Mouse (Mus musculus) urinary bladder, postnatal 14 days (tissue): Measurements from ENCODE around the gene Pcnt.
A peak's percentile ranks its signal among the peaks of the same experiment; 100 is the strongest.

Experiments
- DNase-seq: peaks from one replicate; pipeline ENCODE4 v3.0.0; 2021; ENCODE audit warnings: low spot score

The Pcnt gene

GRCm38 (mm10) chr10:76408520-76408919 is 34.1 kb downstream of the Pcnt start:
- DNase-seq: no peak

- no peak for DNase-seq
These were observed 50.0 kb downstream of the Pcnt start for GRCm38 (mm10) chr10:76392596-76392995.

GRCm38 (mm10) chr10:76391786-76392185 is 50.8 kb downstream of the Pcnt start:
- DNase-seq: no peak

- DNase-seq: no peak
These were observed 51.4 kb downstream of the Pcnt start for GRCm38 (mm10) chr10:76391166-76391565.

GRCm38 (mm10) chr10:76374981-76375380 is 67.6 kb downstream of the Pcnt start:
- DNase-seq: no peak

GRCm38 (mm10) chr10:76371736-76372135 is 70.8 kb downstream of the Pcnt start:
- no peak for DNase-seq

GRCm38 (mm10) chr10:76368766-76369165 is 73.8 kb downstream of the Pcnt start:
- DNase-seq: no peak

- no peak for DNase-seq
These were observed 79.4 kb downstream of the Pcnt start for GRCm38 (mm10) chr10:76363233-76363632.

GRCm38 (mm10) chr10:76358468-76358867 is 84.1 kb downstream of the Pcnt start:
- DNase-seq: no peak

- DNase-seq: no peak
These were observed 85.2 kb downstream of the Pcnt start for GRCm38 (mm10) chr10:76357286-76357875.

GRCm38 (mm10) chr10:76354974-76355373 is 87.6 kb downstream of the Pcnt start:
- no peak for DNase-seq

GRCm38 (mm10) chr10:76353986-76354385 is 88.6 kb downstream of the Pcnt start:
- DNase-seq: no peak

GRCm38 (mm10) chr10:76351953-76352352 is 90.6 kb downstream of the Pcnt start:
- no peak for DNase-seq

- peak; percentile 64 for DNase-seq
These were observed 96.0 kb downstream of the Pcnt start for GRCm38 (mm10) chr10:76346589-76346988.

GRCm38 (mm10) chr10:76346043-76346491 is 96.5 kb downstream of the Pcnt start:
- peak; percentile 35 for DNase-seq

GRCm38 (mm10) chr10:76345540-76345902 is 97.1 kb downstream of the Pcnt start:
- no peak for DNase-seq

GRCm38 (mm10) chr10:76344711-76345539 is 97.7 kb downstream of the Pcnt start, which contains the start of gene Dip2a:
TSS of gene Dip2a (minus strand) at chr10:76345291.
- DNase-seq: peak; percentile 96

- DNase-seq: no peak
These were observed 108.2 kb downstream of the Pcnt start for GRCm38 (mm10) chr10:76334350-76334749.

GRCm38 (mm10) chr10:76332040-76332439 is 110.5 kb downstream of the Pcnt start:
- no peak for DNase-seq

GRCm38 (mm10) chr10:76329093-76329492 is 113.5 kb downstream of the Pcnt start:
- DNase-seq: no peak

GRCm38 (mm10) chr10:76328574-76328973 is 114.0 kb downstream of the Pcnt start:
- DNase-seq: no peak

- peak; percentile 62 for DNase-seq
These were observed 116.1 kb downstream of the Pcnt start for GRCm38 (mm10) chr10:76326304-76327006.

- DNase-seq: no peak
These were observed 125.0 kb downstream of the Pcnt start for GRCm38 (mm10) chr10:76317623-76318022.
